Mouse (Mus musculus) limb, embryonic 12.5 days (tissue): ENCODE data around the gene Gng7. TPM values are rescaled to one million over a fixed set of nuclear protein-coding genes. Genes with fewer than 3 reads are reported as not detected.
"Not testable (repeated sequence)": the region's sequence is repeated elsewhere in the genome, so short reads cannot be mapped to it uniquely, and the experiment has no call there.

Source experiments
- ATAC-seq: fragments of 200-750 bp; cut with Nextera tagmentation; 2 replicates; pipeline ENCODE4 v1.8.0; 2017; ENCODE audit warnings: low read depth, moderate TSS enrichment; ENCODE audit not compliant: insufficient number of reproducible peaks, insufficient read depth, low FRiP score, low TSS enrichment
- H3K27ac ChIP-seq: fragments of 300-500 bp; sonication (generic); 2 replicates; pipeline ENCODE4 v1.5.1; 2016; ENCODE audit warnings: mild to moderate bottlenecking, moderate library complexity
- H3K27me3 ChIP-seq: fragments of 300-500 bp; sonication (generic); 2 replicates; pipeline ENCODE4 v1.6.1; 2016; ENCODE audit warnings: mild to moderate bottlenecking, moderate library complexity
- H3K36me3 ChIP-seq: fragments of 300-500 bp; sonication (generic); 2 replicates; pipeline ENCODE4 v1.6.1; 2016; ENCODE audit warnings: mild to moderate bottlenecking, moderate library complexity
- H3K4me1 ChIP-seq: fragments of 300-500 bp; sonication (generic); replicated peaks from 2 replicates; pipeline ENCODE4 v1.6.1; 2016
- H3K4me2 ChIP-seq: fragments of 300-500 bp; sonication (generic); 2 replicates; pipeline ENCODE4 v1.6.1; 2016; ENCODE audit warnings: mild to moderate bottlenecking, moderate library complexity
- H3K4me3 ChIP-seq: fragments of 300-500 bp; sonication (generic); replicated peaks from 2 replicates; pipeline ENCODE4 v1.5.1; 2016; ENCODE audit warnings: mild to moderate bottlenecking
- H3K9ac ChIP-seq: fragments of 300-500 bp; sonication (generic); replicated peaks from 2 replicates; pipeline ENCODE4 v1.6.1; 2016; ENCODE audit warnings: mild to moderate bottlenecking, moderate library complexity
- H3K9me3 ChIP-seq: fragments of 300-500 bp; sonication (generic); 2 replicates; pipeline ENCODE4 v1.6.1; 2016; ENCODE audit warnings: mild to moderate bottlenecking, moderate library complexity
- WGBS: fragments of 180-500 bp; shearing (Covaris S2); methylation state at CpG from one replicate; pipeline ENCODE4 v1.1.7; 2016; 5-methylcytosine and 5-hydroxymethylcytosine counted together
- polyA plus RNA-seq: library from polyadenylated mRNA; unstranded; fragments of >200 nt; fragmentation: Nextera tagmentation; extraction: Ambion mirVana; gene quantifications from 2 replicates; pipeline ENCODE4 v1.2.1, GENCODE M21; 2016

Gene Gng7
- polyA plus RNA-seq, 1 experiment from 2014 or later = 6.2 TPM

GRCm38 (mm10) chr10:80993276-80993675 is 21.5 kb downstream of the Gng7 start:
- Histone ChIP-seq H3K27ac (no peak overlapping the region), H3K9ac (no peak overlapping the region), H3K4me1 (no peaks in the 10 kb centered on the region), H3K4me2 (no peak overlapping the region), H3K27me3 (peaks cover 48% of the 10 kb centered on the region), H3K9me3 (no peaks in the 10 kb centered on the region), H3K36me3 (no peaks in the 10 kb centered on the region), H3K4me3 (no peak overlapping the region)
- no peak for ATAC-seq
- WGBS = 73% methylated on average over 5 of the region's 5 CpGs

- no peak overlapping the region for H3K4me2 ChIP-seq
- no peaks in the 10 kb centered on the region for H3K9me3 ChIP-seq
- H3K9ac ChIP-seq = no peak overlapping the region
- no peak for ATAC-seq
- 0 out of 2 replicates have a peak, but pooled peaks cover 2% of the 10 kb centered on the region for H3K4me1 ChIP-seq
- no peaks in the 10 kb centered on the region for H3K36me3 ChIP-seq
- H3K27me3 ChIP-seq = peaks cover 46% of the 10 kb centered on the region
- H3K4me3 ChIP-seq = no peak overlapping the region
- no peak overlapping the region for H3K27ac ChIP-seq
- 84% methylated on average over 1 of the region's 1 CpGs for WGBS
These were observed 22.8 kb downstream of the Gng7 start for GRCm38 (mm10) chr10:80991945-80992344.

- 20% methylated on average over 3 of the region's 3 CpGs for WGBS
- Histone ChIP-seq H3K9me3 (no peaks in the 10 kb centered on the region), H3K4me2 (no peak overlapping the region), H3K4me3 (no peak overlapping the region), H3K4me1 (0 out of 2 replicates have a peak, but pooled peaks cover 2% of the 10 kb centered on the region), H3K27me3 (peaks cover 52% of the 10 kb centered on the region), H3K9ac (no peak overlapping the region), H3K27ac (no peak overlapping the region), H3K36me3 (no peaks in the 10 kb centered on the region)
- ATAC-seq = no peak
These were observed 23.7 kb downstream of the Gng7 start for GRCm38 (mm10) chr10:80991007-80991406.

- no peak overlapping the region for H3K4me2 ChIP-seq
- no peak for ATAC-seq
- peaks cover 8% of the 10 kb centered on the region for H3K4me1 ChIP-seq
- no peak overlapping the region for H3K4me3 ChIP-seq
- H3K27ac ChIP-seq = no peak overlapping the region
- H3K27me3 ChIP-seq = peaks cover 58% of the 10 kb centered on the region
- H3K36me3 ChIP-seq = no peaks in the 10 kb centered on the region
- H3K9me3 ChIP-seq = no peaks in the 10 kb centered on the region
- 74% methylated on average over 7 of the region's 7 CpGs for WGBS
- no peak overlapping the region for H3K9ac ChIP-seq
These were observed 24.3 kb downstream of the Gng7 start for GRCm38 (mm10) chr10:80990406-80990805.

GRCm38 (mm10) chr10:80989854-80990253 is 24.9 kb downstream of the Gng7 start:
- not testable (repeated sequence) for ATAC-seq, H3K9ac ChIP-seq, H3K36me3 ChIP-seq, H3K9me3 ChIP-seq, H3K4me2 ChIP-seq, H3K27ac ChIP-seq, H3K4me3 ChIP-seq
- 51% methylated on average over 4 of the region's 4 CpGs for WGBS
- Histone ChIP-seq H3K4me1 (peaks cover 12% of the 10 kb centered on the region), H3K27me3 (peaks cover 62% of the 10 kb centered on the region)

- no peak for ATAC-seq
- no peaks in the 10 kb centered on the region for H3K36me3 ChIP-seq
These were observed 25.3 kb downstream of the Gng7 start for GRCm38 (mm10) chr10:80989446-80989845.

GRCm38 (mm10) chr10:80987709-80988441 is 26.9 kb downstream of the Gng7 start:
- no peak overlapping the region for H3K9ac ChIP-seq
- no peak overlapping the region; the same call in 1 of the 2 replicates for H3K4me3 ChIP-seq
- H3K9me3 ChIP-seq = no peaks in the 10 kb centered on the region
- H3K27ac ChIP-seq = peak overlapping the region; percentile 42
- peaks cover 12% of the 10 kb centered on the region for H3K4me1 ChIP-seq
- peak; percentile 82 for ATAC-seq
- no peaks in the 10 kb centered on the region for H3K36me3 ChIP-seq
- WGBS = 7% methylated on average over 10 of the region's 10 CpGs
- H3K4me2 ChIP-seq = peak overlapping the region; percentile 27; the same call in 1 of the 2 replicates
- H3K27me3 ChIP-seq = peaks cover 68% of the 10 kb centered on the region

More at GRCm38 (mm10) chr10:80989446-80989845, 25.3 kb downstream of the Gng7 start:
- no peak overlapping the region for H3K9ac ChIP-seq
- no peak overlapping the region for H3K4me2 ChIP-seq
- no peak overlapping the region for H3K4me3 ChIP-seq
- peaks cover 12% of the 10 kb centered on the region for H3K4me1 ChIP-seq
- no peaks in the 10 kb centered on the region for H3K9me3 ChIP-seq
- no peak overlapping the region for H3K27ac ChIP-seq
- WGBS = 64% methylated on average over 6 of the region's 6 CpGs
- peaks cover 62% of the 10 kb centered on the region for H3K27me3 ChIP-seq

GRCm38 (mm10) chr10:80986754-80987153 is 28.0 kb downstream of the Gng7 start:
- WGBS = 74% methylated on average over 6 of the region's 6 CpGs
- peaks cover 67% of the 10 kb centered on the region for H3K27me3 ChIP-seq

GRCm38 (mm10) chr10:80985970-80986701 is 28.6 kb downstream of the Gng7 start:
- Histone ChIP-seq H3K4me1 (peaks cover 12% of the 10 kb centered on the region), H3K4me3 (peak overlapping the region; percentile 19; the same call in 1 of the 2 replicates), H3K27ac (no peak overlapping the region), H3K27me3 (peaks cover 67% of the 10 kb centered on the region), H3K36me3 (no peaks in the 10 kb centered on the region), H3K9me3 (no peaks in the 10 kb centered on the region), H3K9ac (0 out of 2 replicates have a peak overlapping the region, but pooled peaks have one; percentile 18), H3K4me2 (peak overlapping the region; percentile 50)
- no peak for ATAC-seq
- WGBS = 35% methylated on average over 13 of the region's 13 CpGs

More at GRCm38 (mm10) chr10:80986754-80987153, 28.0 kb downstream of the Gng7 start:
- Histone ChIP-seq H3K9me3 (no peaks in the 10 kb centered on the region), H3K27ac (no peak overlapping the region), H3K4me3 (no peak overlapping the region), H3K36me3 (no peaks in the 10 kb centered on the region), H3K4me2 (no peak overlapping the region), H3K9ac (no peak overlapping the region), H3K4me1 (peaks cover 12% of the 10 kb centered on the region)
- ATAC-seq = no peak

- ATAC-seq = no peak
- no peak overlapping the region for H3K27ac ChIP-seq
- H3K4me2 ChIP-seq = peak overlapping the region; percentile 50
- no peaks in the 10 kb centered on the region for H3K9me3 ChIP-seq
- H3K4me1 ChIP-seq = peaks cover 12% of the 10 kb centered on the region
- 0 out of 2 replicates have a peak overlapping the region, but pooled peaks have one; percentile 18 for H3K9ac ChIP-seq
- WGBS = 10% methylated on average over 37 of the region's 37 CpGs
- peaks cover 67% of the 10 kb centered on the region for H3K27me3 ChIP-seq
- H3K4me3 ChIP-seq = peak overlapping the region; percentile 19
- H3K36me3 ChIP-seq = no peaks in the 10 kb centered on the region
These were observed 29.3 kb downstream of the Gng7 start for GRCm38 (mm10) chr10:80985241-80985969.

GRCm38 (mm10) chr10:80984223-80984622 is 30.5 kb downstream of the Gng7 start:
- Histone ChIP-seq H3K4me3 (no peak overlapping the region), H3K27ac (no peak overlapping the region), H3K36me3 (no peaks in the 10 kb centered on the region), H3K27me3 (peaks cover 66% of the 10 kb centered on the region), H3K4me1 (peaks cover 12% of the 10 kb centered on the region), H3K9ac (no peak overlapping the region), H3K9me3 (no peaks in the 10 kb centered on the region), H3K4me2 (no peak overlapping the region)
- no peak for ATAC-seq
- 87% methylated on average over 12 of the region's 12 CpGs for WGBS
